Mouse (Mus musculus): ENCODE measurements around the gene Zfp617.
"Not testable (repeated sequence)": the region's sequence is repeated elsewhere in the genome, so short reads cannot be mapped to it uniquely, and the experiment has no call there.

The Zfp617 gene

DNA sequence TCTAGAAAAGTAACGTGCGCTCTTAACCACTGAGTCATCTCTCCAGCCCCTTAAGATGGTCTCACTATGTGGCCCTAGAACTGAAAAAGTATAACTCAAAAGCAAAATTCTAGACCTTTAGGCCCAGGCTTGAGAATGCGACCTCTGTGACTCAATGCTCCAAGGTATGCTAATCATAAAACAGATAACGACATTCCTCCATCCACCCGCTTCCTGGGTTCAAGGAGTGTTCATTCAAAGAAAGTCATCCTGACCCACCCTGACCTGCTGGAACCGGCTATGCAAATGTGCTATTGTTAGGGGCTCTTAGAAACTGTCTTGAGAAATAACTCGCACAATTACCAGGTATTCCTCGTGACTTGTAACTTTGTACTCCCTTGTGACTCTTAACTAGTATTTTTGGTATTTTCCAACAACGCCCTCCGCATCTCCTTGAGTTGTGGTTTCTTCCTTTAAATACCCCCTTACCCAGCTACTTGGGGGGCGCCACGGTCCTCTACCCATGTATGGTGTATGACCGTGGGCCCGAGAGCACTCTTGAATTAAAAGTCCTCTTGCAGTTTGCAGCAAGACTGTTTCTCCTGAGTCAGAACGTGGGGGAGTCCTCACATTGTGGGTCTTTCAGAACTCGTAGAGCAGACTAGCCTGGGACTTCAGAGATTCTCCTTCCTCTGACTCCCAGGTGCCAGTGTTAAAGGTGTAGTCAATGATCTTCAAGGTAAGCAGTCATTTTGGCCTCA is 44.7 kb downstream of the Zfp617 start:
- DNase-seq = not testable (repeated sequence)

- no peak for DNase-seq
These were observed 46.2 kb downstream of the Zfp617 start for GRCm38 (mm10) chr8:71954666-71955065.

GRCm38 (mm10) chr8:71960483-71960882 is 52.0 kb downstream of the Zfp617 start:
- DNase-seq = no peak

- DNase-seq = no peak
These were observed 53.4 kb downstream of the Zfp617 start for GRCm38 (mm10) chr8:71961796-71962195.

DNA sequence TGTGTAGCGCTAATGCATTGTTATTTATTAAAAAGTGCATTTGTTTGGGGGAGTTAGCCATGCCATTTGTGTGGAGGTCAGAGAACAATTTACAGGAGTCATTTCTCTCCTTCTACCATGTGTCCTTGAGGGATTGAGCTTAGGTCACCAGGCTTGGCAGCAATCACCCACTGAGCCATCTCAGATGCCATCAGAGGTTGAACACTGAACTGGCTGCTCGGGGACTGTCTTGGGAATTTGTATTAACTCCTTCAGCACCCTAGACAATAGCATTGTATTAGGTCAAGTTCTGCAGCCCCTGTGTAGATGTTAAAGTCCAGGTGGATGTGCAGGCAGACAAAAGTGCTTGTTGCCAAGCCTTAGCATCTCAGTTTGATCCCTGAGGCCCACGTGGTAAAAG is 55.6 kb downstream of the Zfp617 start:
- no peak for DNase-seq

GRCm38 (mm10) chr8:71965166-71965565 is 56.7 kb downstream of the Zfp617 start:
- no peak for DNase-seq

- no peak for DNase-seq
These were observed 58.0 kb downstream of the Zfp617 start for GRCm38 (mm10) chr8:71966411-71966810.

DNA sequence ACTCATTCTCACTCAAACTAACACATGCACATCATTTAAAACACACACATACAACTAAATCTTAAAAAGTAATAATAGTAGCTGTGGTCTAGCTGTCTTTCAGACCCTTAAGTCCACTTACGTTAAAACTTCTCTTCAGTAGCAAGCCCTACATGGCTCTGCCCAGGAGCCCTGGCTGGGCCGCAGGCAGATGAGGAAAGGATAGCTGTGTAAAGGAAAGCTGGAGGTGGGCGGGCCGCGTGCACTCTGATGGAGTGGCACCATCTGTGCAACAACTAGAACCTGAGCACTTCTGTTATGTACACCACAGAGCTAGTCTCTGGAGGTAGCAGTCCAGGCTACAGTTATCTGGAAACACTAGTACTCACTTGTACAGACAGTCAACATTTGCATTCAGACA is 58.8 kb downstream of the Zfp617 start:
- no peak for DNase-seq

DNA sequence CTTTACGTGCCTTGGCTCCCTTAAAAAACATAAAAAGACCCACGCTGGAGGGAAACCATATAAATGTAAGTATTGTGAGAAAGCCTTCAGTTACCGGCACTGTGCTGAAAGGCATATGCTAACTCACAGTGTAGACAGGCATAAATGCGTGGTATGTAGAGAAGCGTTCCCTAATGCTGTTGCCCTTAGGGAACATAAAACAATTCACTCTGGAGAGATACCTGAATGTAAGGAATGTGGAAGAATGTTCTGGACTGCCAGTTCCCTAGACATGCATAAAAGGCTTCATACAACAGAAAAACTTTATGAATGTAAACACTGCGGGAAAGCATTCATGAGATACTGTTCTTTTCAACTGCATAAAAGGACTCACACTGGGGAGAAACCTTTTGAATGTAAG is 59.7 kb downstream of the Zfp617 start:
- no peak for DNase-seq

- DNase-seq = no peak
These were observed 60.2 kb downstream of the Zfp617 start for GRCm38 (mm10) chr8:71968636-71969035.

GRCm38 (mm10) chr8:71971945-71972344 is 63.5 kb downstream of the Zfp617 start:
- no peak for DNase-seq

DNA sequence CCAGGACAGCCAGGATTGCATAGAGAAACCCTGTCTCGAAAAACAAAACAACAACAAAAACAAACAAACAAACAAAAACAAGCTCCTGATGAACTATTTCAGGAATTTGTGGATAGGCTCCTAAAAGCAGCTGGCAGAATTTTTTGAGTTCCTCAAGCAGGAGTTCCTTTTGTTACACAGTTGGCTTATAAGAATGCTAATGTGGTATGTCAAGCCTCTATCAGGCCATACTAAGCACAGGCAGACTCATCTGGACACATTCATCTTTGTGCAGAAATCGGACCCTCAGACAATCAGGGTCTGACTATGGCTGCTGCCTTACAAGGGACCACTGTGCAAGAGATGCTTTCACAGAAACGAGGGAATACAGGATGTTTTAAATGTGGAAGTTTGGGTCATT is 65.8 kb downstream of the Zfp617 start:
- no peak for DNase-seq

GRCm38 (mm10) chr8:71981032-71981431 is 72.6 kb downstream of the Zfp617 start:
- DNase-seq = no peak

- DNase-seq = no peak
These were observed 73.0 kb downstream of the Zfp617 start for GRCm38 (mm10) chr8:71981456-71981855.

Data from cerebellum, adult 9-11 months (tissue).